Mouse (Mus musculus) large intestine, adult 2 months (tissue): ENCODE results near the gene Tmem100. TPM values are rescaled to one million over a fixed set of nuclear protein-coding genes. Genes with fewer than 3 reads are reported as not detected.

Source experiments
- DNase-seq: peaks from one replicate; pipeline ENCODE4 v3.0.0-alpha.2; 2012; ENCODE audit warnings: low read depth, low spot score
- WGBS: fragments of 180-500 bp; shearing (Covaris S2); methylation state at CpG from one replicate; pipeline ENCODE4 v1.1.7; 2018; 5-methylcytosine and 5-hydroxymethylcytosine counted together
- polyA plus RNA-seq: library from polyadenylated mRNA; depleted of rRNA; stranded (reverse); fragments of >200 nt; gene quantifications from 2 replicates; pipeline ENCODE4 v1.2.3, GENCODE M21; 2012

Gene Tmem100
- polyA plus RNA-seq, 1 experiment, result 1.5 TPM

- DNase-seq, result no peak
- WGBS, result 21% methylated on average over 7 of the region's 7 CpGs
Measured at GRCm38 (mm10) chr11:90007791-90008531, 22.2 kb upstream of the Tmem100 start.

DNA sequence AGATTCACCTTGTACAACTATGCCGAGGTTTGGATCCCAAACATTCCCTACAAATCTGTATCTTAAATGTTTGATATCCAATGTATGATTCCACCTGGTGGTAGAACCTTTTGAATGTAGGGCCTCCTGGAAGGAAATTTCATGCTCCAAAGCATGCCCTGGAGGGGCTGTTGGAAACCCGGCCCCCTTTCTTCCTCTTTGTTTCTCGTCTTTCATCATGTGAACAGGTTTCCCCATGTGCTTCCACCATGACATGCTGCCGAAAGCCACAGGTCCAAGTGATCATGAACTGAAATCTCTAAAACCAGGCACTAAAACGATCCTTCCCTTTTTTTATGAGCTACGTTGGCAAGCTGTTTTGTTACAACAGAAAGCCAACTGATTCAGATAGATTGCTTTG is 16.5 kb upstream of the Tmem100 start:
- DNase-seq, result no peak
- WGBS, result 78% methylated on average over 6 of the region's 6 CpGs

DNA sequence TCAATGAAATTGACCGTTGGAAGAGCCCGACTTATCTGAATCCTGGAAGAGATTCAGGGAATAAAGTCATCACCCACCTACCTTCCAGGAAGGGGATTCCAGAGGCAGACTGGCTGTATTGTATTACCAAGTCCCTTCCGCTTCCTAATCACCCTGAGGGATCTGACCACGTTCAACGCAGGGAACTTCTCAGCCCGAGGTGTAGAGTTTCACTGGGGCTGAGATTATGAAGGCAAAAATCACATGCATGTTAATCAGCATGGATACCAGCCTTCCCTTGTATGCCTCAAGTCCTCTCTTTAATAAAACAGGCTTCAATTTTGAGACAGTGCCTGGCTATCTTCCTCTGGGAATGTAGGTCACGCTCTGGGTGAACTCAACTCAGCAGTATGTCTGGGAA is 14.9 kb upstream of the Tmem100 start:
- 70% methylated on average over 7 of the region's 7 CpGs for WGBS
- DNase-seq, result no peak

DNA sequence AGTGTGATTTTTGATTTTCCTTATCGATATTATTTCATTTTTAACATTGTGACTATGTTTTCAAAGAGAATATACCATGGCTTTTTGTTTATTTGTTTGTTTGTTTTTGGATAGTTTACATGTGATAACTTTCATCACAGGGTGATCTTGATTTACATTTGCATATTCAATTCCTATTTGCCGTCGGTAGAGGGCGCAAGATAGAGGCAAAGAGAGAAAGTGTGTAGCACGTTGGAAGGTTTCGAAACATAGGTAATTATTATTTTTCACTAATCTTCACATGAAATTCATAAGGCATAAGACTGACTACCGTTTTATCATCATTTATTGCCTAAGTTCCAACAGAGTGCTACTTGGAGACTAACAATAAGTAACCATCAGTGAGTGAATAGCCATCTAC is 11.0 kb upstream of the Tmem100 start:
- no peak for DNase-seq
- WGBS, result 12% methylated on average over 7 of the region's 7 CpGs

DNA sequence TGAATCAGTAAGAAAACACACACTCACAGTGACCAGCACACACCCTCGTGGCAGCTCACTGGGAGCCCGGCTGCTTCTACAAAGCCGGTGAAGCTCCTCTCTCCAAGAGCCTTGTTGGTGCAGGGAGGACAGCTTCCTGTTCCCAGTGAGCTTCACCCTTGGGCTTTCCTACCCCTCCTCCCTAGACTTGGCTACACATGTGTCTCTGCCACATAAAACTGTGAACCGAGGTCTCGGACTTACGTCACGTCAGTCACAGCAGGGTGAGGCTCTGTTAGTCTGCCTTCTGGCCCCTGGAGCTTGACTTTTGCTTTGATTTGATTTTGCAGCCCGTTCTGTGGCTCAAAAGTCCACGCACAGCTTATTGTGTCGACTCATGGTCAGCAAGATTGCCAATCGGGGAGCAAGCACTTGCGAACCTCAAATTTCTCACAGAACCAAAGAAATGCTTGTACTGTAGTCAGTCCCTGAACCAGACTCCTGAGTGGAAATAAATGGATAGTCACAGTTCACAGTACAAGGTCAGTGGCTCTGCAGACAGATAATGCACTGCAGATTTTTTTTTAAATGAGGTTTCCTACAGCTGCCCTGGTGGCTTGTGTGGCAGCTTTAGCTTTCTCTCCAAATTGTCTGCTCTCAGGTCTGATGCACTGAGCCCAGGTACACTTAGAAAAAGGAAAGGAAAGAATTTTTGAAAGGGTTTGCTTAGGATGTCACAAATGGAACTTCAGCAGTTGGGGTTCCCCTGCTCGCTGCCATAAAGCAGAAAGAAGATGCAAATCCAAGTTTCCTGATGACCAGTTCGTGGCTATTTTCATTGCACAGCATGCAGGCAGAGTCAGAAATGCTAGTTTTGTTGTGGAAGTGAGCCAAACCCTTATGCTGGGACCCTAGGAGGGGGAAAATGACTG is 4.0 kb upstream of the Tmem100 start:
- 27% methylated on average over 14 of the region's 14 CpGs for WGBS
- DNase-seq, result no peak

DNA sequence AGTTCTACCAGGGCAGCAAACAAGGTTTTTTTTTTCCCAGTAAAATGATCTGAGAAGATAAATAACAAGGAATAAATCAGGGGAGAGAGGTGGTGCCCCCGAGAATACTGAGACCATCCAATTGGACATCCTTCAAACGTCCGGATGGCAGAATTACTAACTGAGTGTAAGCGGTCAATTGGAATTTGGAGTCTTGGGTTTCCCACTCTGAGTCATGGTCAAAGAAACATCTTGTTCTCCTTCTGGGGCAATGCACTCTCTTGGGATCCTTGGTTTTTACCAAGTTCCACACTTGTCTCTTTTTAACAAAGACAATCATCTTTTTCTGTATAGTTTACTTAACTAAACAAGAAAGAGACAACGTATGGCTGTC is 3.4 kb upstream of the Tmem100 start:
- WGBS, result 71% methylated on average over 5 of the region's 5 CpGs
- DNase-seq, result no peak

DNA sequence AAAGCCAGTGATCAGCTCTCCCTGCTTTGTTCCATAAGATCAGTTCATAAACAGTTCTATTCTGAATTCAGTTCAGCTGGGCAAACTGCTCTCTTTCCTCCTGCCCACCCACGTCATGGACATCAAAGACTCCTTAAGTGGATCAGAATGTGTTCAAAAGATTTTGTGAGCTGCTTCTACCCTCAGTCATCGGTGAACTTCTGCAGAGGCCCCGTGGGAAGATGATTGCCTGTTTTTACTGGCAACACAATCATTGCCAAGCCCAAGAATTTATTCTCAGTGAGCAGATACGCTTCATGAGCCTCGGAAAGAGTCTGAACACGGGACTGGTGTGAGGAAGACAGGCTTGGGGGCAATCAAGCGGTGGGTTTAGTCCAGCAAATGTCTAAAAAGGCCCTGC is 2.9 kb upstream of the Tmem100 start:
- no peak for DNase-seq
- 64% methylated on average over 7 of the region's 7 CpGs for WGBS

DNA sequence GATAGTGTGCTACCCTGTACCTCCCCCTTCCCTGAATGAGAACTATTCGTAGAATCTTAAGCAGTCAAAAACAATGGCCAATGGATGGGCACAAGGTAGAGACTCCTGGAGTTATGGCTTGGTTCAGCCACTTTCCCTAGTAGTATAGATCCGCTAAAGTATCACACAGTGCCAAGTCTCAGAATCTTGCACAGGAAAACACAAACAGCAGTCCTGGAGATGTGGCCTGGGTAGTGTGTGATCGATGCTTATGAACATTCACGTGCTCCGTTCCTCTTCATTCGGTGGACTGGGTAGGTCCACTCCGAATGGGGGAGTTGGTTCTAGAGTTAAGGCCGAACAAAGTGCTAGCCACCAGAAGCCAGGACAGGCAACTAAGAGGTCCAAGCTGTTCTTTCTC is 1.4 kb upstream of the Tmem100 start:
- no peak for DNase-seq
- WGBS, result 88% methylated on average over 8 of the region's 8 CpGs

- DNase-seq, result no peak
- WGBS, result 9% methylated on average over 10 of the region's 10 CpGs
Measured at GRCm38 (mm10) chr11:90029354-90029753, 794 bp upstream of the Tmem100 start.

DNA sequence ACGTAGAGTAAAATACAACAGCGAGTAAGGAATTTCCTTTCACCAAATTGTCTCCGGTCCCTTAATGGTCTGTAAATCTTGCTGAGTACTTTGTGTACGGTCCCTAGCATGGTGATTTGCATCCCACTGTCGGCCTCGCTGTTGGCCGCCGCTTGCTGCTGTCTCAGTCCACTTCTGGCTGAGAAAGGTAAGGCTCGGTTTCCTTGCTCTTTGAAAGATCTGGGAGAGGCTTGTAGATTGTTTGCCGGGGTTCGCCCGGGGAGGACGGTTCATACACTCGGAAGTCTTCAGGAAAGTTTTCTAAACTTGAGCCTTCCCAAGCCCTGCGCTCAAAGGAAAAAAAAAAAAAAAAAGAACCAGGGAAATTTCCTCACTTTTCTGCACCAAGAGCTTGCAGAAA is 409 bp downstream of the Tmem100 start:
- 3% methylated on average over 15 of the region's 15 CpGs for WGBS
- no peak for DNase-seq

- WGBS, result 46% methylated on average over 7 of the region's 7 CpGs
- DNase-seq, result no peak
Measured at GRCm38 (mm10) chr11:90031076-90031475, 928 bp downstream of the Tmem100 start.

DNA sequence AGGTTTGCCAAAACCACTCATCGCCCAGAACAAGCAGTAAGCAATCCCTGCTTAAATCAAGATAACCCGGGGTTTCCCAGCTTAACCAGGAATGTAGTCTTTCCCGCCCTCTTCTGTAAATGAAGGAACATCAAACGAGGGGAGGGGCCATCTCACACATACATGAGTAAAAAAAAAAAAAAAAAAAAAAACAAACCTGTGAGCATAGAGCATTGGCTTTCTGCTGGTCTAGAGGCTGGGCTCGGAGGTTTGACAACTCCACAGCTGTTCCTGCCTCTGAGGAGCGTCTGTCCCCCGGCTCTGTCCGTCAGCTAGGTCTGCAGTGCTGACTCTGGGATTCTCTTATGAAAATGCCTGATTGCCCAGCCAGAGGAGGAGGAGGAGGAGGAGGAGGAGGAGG is 2.7 kb downstream of the Tmem100 start:
- DNase-seq, result no peak
- 11% methylated on average over 8 of the region's 8 CpGs for WGBS

DNA sequence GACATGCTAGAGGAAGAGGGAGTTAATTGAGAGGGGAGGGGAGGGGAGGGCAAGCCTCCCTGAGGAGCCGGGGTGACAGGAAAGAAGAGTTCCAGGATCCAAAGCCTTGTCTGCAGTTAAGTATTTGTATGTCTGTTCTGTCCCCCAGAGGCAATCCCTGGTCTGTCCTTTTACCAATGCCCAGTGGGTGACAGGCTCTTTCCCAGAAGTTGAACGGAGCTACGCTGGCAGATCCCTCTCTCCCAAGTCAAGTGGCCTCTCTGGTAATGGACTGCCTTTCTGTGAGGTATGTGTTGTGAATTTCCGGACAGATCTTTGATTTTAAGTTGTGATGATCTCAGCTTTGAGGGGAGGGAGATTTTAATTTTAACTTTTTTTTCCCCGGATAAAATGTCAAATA is 3.3 kb downstream of the Tmem100 start:
- DNase-seq, result no peak
- 55% methylated on average over 5 of the region's 5 CpGs for WGBS

GRCm38 (mm10) chr11:90034646-90035045 is 4.5 kb downstream of the Tmem100 start:
- WGBS, result 59% methylated on average over 12 of the region's 12 CpGs

DNA sequence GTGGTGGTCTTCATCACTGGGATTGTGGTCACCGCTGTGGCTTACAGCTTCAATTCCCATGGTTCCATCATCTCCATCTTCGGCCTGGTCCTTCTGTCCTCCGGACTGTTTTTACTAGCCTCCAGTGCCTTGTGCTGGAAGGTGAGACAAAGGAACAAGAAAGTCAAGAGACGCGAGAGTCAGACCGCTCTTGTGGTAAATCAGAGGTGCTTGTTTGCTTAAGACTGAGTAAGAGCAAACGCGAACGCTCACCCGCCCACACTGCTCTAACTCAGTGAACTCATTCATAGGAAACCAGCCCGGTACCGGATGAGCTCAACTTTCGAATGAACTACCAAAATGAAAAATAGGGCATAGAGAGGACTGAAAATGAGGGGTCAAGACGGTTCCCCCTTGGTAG is 5.4 kb downstream of the Tmem100 start:
- DNase-seq, result no peak
- 38% methylated on average over 14 of the region's 14 CpGs for WGBS

More at GRCm38 (mm10) chr11:90034646-90035045, 4.5 kb downstream of the Tmem100 start:
- DNase-seq, result no peak

DNA sequence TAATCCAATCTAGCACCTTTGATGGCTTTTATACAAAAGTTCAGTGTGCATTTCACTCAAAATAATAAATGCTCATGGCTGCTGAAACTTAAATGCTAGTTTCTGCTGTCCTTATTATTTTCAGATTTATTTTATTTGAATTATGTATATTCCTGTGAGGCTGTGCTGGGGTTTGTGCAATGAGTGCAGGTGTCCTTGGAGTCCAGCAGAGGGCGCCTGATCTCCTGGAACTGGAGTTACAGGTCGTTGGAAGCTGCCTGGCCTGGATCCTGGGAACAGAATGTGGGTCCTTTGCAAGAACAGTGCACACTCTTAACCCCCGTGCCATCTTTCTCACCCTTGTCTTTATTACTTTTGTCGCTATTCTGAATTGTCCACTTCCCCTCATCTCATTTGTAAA is 6.3 kb downstream of the Tmem100 start:
- 85% methylated on average over 4 of the region's 4 CpGs for WGBS

GRCm38 (mm10) chr11:90038022-90038421 is 7.9 kb downstream of the Tmem100 start:
- WGBS, result 18% methylated on average over 5 of the region's 5 CpGs
- DNase-seq, result no peak

More for the DNA sequence above, 6.3 kb downstream of the Tmem100 start:
- no peak for DNase-seq

DNA sequence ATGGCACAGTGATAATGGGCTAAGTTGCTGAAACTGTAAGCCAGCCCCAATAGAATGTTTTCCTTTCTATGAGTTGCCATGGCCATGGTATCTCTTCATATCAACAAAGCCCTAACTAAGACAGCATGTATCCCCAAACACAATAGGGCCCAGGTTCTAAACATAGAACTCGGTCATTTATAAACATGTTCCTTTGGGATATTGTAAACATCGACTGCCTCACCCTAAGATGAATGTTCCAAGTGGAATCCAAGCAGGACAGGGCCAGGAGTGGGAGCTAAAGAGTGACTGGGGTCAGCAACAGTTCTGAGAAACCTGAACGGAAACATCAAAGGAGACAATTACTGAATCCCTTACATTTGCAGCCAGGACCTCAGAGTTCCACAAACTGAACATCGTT is 14.3 kb downstream of the Tmem100 start:
- WGBS, result 79% methylated on average over 4 of the region's 4 CpGs

DNA sequence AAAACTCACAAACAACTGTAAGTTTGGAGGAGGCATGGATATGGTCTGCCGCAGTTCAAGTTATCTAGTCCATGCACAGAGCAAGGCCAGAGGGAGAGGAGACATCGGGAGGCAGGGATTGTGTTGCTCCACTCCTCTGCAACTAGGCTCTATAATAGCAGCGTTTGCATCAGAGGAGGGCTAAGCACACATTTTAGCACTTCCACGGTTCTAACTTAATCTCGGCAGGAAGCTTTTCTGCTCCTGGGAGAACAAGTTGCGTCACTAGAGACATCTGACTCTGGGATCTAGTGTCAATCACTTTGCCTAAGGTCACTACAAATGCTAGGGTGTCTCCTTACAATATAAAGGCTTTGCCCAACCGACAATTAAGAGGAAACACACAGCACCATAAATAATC is 16.1 kb downstream of the Tmem100 start:
- no peak for DNase-seq
- 46% methylated on average over 7 of the region's 7 CpGs for WGBS

More for the DNA sequence above, 14.3 kb downstream of the Tmem100 start:
- no peak for DNase-seq

GRCm38 (mm10) chr11:90047271-90047670 is 17.1 kb downstream of the Tmem100 start:
- no peak for DNase-seq
- WGBS, result 66% methylated on average over 9 of the region's 9 CpGs

- DNase-seq, result no peak
- 80% methylated on average over 7 of the region's 7 CpGs for whole genome bisulfite sequencing
Measured at GRCm38 (mm10) chr11:90050016-90050415, 19.9 kb downstream of the Tmem100 start.
